Mouse (Mus musculus): ENCODE measurements at regions not wholly inside any gene's neighbourhood (a gene's known extent, or its start where the extent isn't known, plus 50 kb on each side); places are given as distances from the start of the nearest gene placed in this dataset.

GRCm38 (mm10) chr11:18754732-18755525 is 263.9 kb downstream of the Meis1 start:
- no peaks in the 10 kb centered on the region for H3K36me3 ChIP-seq (ENCODE audit: control insufficient read depth, insufficient read depth, low read length)
- no peaks in the 10 kb centered on the region for H3K79me2 ChIP-seq (replicated peaks; ENCODE audit: control insufficient read depth, insufficient read depth, low read length)
- H3K27me3 ChIP-seq (ENCODE audit: control insufficient read depth, insufficient read depth, low read length) = no peaks in the 10 kb centered on the region
- H3K4me3 ChIP-seq = no peak overlapping the region
- no peak overlapping the region for H3K27ac ChIP-seq
- TF ChIP-seq CTCF (IDR thresholded peaks at IDR 0.05) = no peak
- TF ChIP-seq POLR2A (IDR thresholded peaks at IDR 0.05; ENCODE audit: insufficient read depth, low read depth, low read length) = no peak
- TF ChIP-seq EP300 (IDR thresholded peaks at IDR 0.05; ENCODE audit: insufficient read depth, low read depth, low read length) = no peak
- no peak overlapping the region for H3K9ac ChIP-seq (ENCODE audit: low read depth, low read length)
- DNase-seq = no peak
- no peaks in the 10 kb centered on the region for H3K4me1 ChIP-seq (ENCODE audit: control insufficient read depth, insufficient read depth, low read length)
- WGBS = 63% methylated on average over 9 of the region's 9 CpGs
- intact Hi-C loops (cut with DNase I) = no loop called here

GRCm38 (mm10) chr11:18753856-18754255 is 264.9 kb downstream of the Meis1 start:
- no peaks in the 10 kb centered on the region for H3K4me1 ChIP-seq (ENCODE audit: control insufficient read depth, insufficient read depth, low read length)
- DNase-seq = no peak
- TF ChIP-seq EP300 (IDR thresholded peaks at IDR 0.05; ENCODE audit: insufficient read depth, low read depth, low read length) = no peak
- no peak for TF ChIP-seq POLR2A (IDR thresholded peaks at IDR 0.05; ENCODE audit: insufficient read depth, low read depth, low read length)
- no peak for TF ChIP-seq CTCF (IDR thresholded peaks at IDR 0.05)
- no peaks in the 10 kb centered on the region for H3K36me3 ChIP-seq (ENCODE audit: control insufficient read depth, insufficient read depth, low read length)
- no peak overlapping the region for H3K4me3 ChIP-seq
- H3K27me3 ChIP-seq (ENCODE audit: control insufficient read depth, insufficient read depth, low read length) = no peaks in the 10 kb centered on the region
- intact Hi-C loops (cut with DNase I) = no loop called here
- WGBS = 29% methylated on average over 9 of the region's 9 CpGs
- H3K9ac ChIP-seq (ENCODE audit: low read depth, low read length) = no peak overlapping the region
- H3K27ac ChIP-seq = no peak overlapping the region
- H3K79me2 ChIP-seq (replicated peaks; ENCODE audit: control insufficient read depth, insufficient read depth, low read length) = no peaks in the 10 kb centered on the region

- no peak for DNase-seq
- 72% methylated on average over 1 of the region's 1 CpGs for WGBS
- no peak overlapping the region for H3K27ac ChIP-seq
- H3K4me3 ChIP-seq = no peak overlapping the region
- H3K4me1 ChIP-seq (ENCODE audit: control insufficient read depth, insufficient read depth, low read length) = no peaks in the 10 kb centered on the region
- TF ChIP-seq EP300 (IDR thresholded peaks at IDR 0.05; ENCODE audit: insufficient read depth, low read depth, low read length) = no peak
- TF ChIP-seq CTCF (IDR thresholded peaks at IDR 0.05) = no peak
- no peak for TF ChIP-seq POLR2A (IDR thresholded peaks at IDR 0.05; ENCODE audit: insufficient read depth, low read depth, low read length)
- H3K36me3 ChIP-seq (ENCODE audit: control insufficient read depth, insufficient read depth, low read length) = no peaks in the 10 kb centered on the region
- no peaks in the 10 kb centered on the region for H3K27me3 ChIP-seq (ENCODE audit: control insufficient read depth, insufficient read depth, low read length)
- H3K9ac ChIP-seq (ENCODE audit: low read depth, low read length) = no peak overlapping the region
- intact Hi-C loops (cut with DNase I) = no loop called here
- no peaks in the 10 kb centered on the region for H3K79me2 ChIP-seq (replicated peaks; ENCODE audit: control insufficient read depth, insufficient read depth, low read length)
These were observed 265.5 kb downstream of the Meis1 start for GRCm38 (mm10) chr11:18753246-18753645.

GRCm38 (mm10) chr11:18752512-18752911 is 266.3 kb downstream of the Meis1 start:
- Histone ChIP-seq H3K4me1 (ENCODE audit: control insufficient read depth, insufficient read depth, low read length) (no peaks in the 10 kb centered on the region), H3K4me3 (no peak overlapping the region), H3K27ac (no peak overlapping the region), H3K27me3 (ENCODE audit: control insufficient read depth, insufficient read depth, low read length) (no peaks in the 10 kb centered on the region), H3K79me2 (replicated peaks; ENCODE audit: control insufficient read depth, insufficient read depth, low read length) (no peaks in the 10 kb centered on the region), H3K36me3 (ENCODE audit: control insufficient read depth, insufficient read depth, low read length) (no peaks in the 10 kb centered on the region), H3K9ac (ENCODE audit: low read depth, low read length) (no peak overlapping the region)
- intact Hi-C loops (cut with DNase I) = no loop called here
- no peak for DNase-seq
- 68% methylated on average over 2 of the region's 2 CpGs for WGBS
- TF ChIP-seq EP300 (IDR thresholded peaks at IDR 0.05; ENCODE audit: insufficient read depth, low read depth, low read length) (no peak), POLR2A (IDR thresholded peaks at IDR 0.05; ENCODE audit: insufficient read depth, low read depth, low read length) (no peak), CTCF (IDR thresholded peaks at IDR 0.05) (no peak)

GRCm38 (mm10) chr11:18750911-18751841 is 267.6 kb downstream of the Meis1 start:
- Histone ChIP-seq H3K4me3 (no peak overlapping the region), H3K27ac (no peak overlapping the region), H3K27me3 (ENCODE audit: control insufficient read depth, insufficient read depth, low read length) (no peaks in the 10 kb centered on the region), H3K4me1 (ENCODE audit: control insufficient read depth, insufficient read depth, low read length) (no peaks in the 10 kb centered on the region), H3K36me3 (ENCODE audit: control insufficient read depth, insufficient read depth, low read length) (no peaks in the 10 kb centered on the region), H3K79me2 (replicated peaks; ENCODE audit: control insufficient read depth, insufficient read depth, low read length) (no peaks in the 10 kb centered on the region), H3K9ac (ENCODE audit: low read depth, low read length) (no peak overlapping the region)
- TF ChIP-seq EP300 (IDR thresholded peaks at IDR 0.05; ENCODE audit: insufficient read depth, low read depth, low read length) (no peak), POLR2A (IDR thresholded peaks at IDR 0.05; ENCODE audit: insufficient read depth, low read depth, low read length) (no peak), CTCF (IDR thresholded peaks at IDR 0.05) (no peak)
- no peak for DNase-seq
- intact Hi-C loops (cut with DNase I) = no loop called here
- 37% methylated on average over 20 of the region's 20 CpGs for WGBS

GRCm38 (mm10) chr11:18750080-18750375 is 268.8 kb downstream of the Meis1 start:
- no peak for TF ChIP-seq POLR2A (IDR thresholded peaks at IDR 0.05; ENCODE audit: insufficient read depth, low read depth, low read length)
- no peak for TF ChIP-seq EP300 (IDR thresholded peaks at IDR 0.05; ENCODE audit: insufficient read depth, low read depth, low read length)
- no peak for TF ChIP-seq CTCF (IDR thresholded peaks at IDR 0.05)
- Histone ChIP-seq H3K36me3 (ENCODE audit: control insufficient read depth, insufficient read depth, low read length) (no peaks in the 10 kb centered on the region), H3K27ac (no peak overlapping the region), H3K27me3 (ENCODE audit: control insufficient read depth, insufficient read depth, low read length) (no peaks in the 10 kb centered on the region), H3K9ac (ENCODE audit: low read depth, low read length) (no peak overlapping the region), H3K4me3 (no peak overlapping the region), H3K4me1 (ENCODE audit: control insufficient read depth, insufficient read depth, low read length) (no peaks in the 10 kb centered on the region), H3K79me2 (replicated peaks; ENCODE audit: control insufficient read depth, insufficient read depth, low read length) (no peaks in the 10 kb centered on the region)
- DNase-seq = no peak
- intact Hi-C loops (cut with DNase I) = no loop called here
- 81% methylated on average over 2 of the region's 2 CpGs for WGBS
